Mouse (Mus musculus): ENCODE results near the gene Vegfa. TPM values are rescaled to one million over a fixed set of nuclear protein-coding genes. Genes with fewer than 3 reads are reported as not detected.

Gene Vegfa
- 63.8 and 87.0 TPM in 2 replicates for polyA plus RNA-seq (2012; rRNA removed)

DNA sequence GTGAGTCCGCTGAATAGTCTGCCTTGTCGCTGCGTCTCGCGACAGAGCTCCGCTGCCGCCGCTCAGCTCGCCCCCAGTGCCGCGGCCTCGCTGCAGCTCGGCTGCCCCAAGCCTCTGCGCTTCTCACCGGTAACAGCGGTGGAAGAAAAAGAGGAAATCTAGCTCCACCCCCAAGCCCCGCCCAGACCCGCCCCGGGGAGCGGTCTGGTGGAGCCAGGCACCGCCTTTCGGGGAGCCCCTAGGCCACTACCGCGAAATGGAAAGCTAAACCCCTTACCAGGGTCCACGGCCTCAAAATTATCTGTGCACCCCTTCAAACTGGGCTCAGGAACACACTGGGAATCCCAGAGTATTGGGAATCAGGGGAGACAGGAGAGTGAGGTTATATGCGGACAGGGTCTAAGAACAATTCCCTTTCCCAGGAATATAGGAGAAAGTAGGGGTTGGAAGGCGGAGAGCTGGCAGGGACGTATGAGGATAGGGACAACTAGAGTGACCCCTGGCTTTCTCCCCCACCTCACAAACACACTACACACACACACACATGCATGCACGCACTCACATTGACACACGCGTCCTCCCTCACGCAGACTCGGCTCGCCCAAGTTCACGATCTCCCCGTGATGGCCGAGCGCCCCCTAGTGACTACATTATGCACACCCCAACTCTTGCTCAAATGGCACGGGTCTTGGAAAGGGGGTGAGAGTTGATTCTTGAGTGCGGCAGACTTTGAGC is at the start of gene Vegfa:
Gene Vegfa, minus strand, starts transcription at position 113 of the 735 bp plus-strand sequence.

Other genes starting within 250 kb of the Vegfa start
- gene Mrps18a, start 78.6 kb upstream of the Vegfa start, polyA plus RNA-seq (2012; rRNA removed), result 13.2 and 14.9 TPM in 2 replicates
- 5.3 and 7.2 TPM in 2 replicates for gene Rsph9, start 111.8 kb upstream of the Vegfa start, polyA plus RNA-seq (2012; rRNA removed)
- gene Mad2l1bp, start 121.2 kb upstream of the Vegfa start, polyA plus RNA-seq (2012; rRNA removed), result 8.1 and 10.0 TPM in 2 replicates
- 55.4 and 62.2 TPM in 2 replicates for gene Gtpbp2, start 128.7 kb upstream of the Vegfa start, polyA plus RNA-seq (2012; rRNA removed)
- gene Polh, start 170.3 kb upstream of the Vegfa start, polyA plus RNA-seq (2012; rRNA removed), result 1.1 and 1.2 TPM in 2 replicates
- 4.7 and 5.9 TPM in 2 replicates for gene Xpo5, start 170.4 kb upstream of the Vegfa start, polyA plus RNA-seq (2012; rRNA removed)
- 15.7 and 21.4 TPM in 2 replicates for gene Polr1c, start 215.7 kb upstream of the Vegfa start, polyA plus RNA-seq (2012; rRNA removed)
- 209 and 224 TPM in 2 replicates for gene Yipf3, start 215.7 kb upstream of the Vegfa start, polyA plus RNA-seq (2012; rRNA removed)
- gene Lrrc73, start 221.2 kb upstream of the Vegfa start, polyA plus RNA-seq (2012; rRNA removed), result 2.5 and 3.8 TPM in 2 replicates

Measured in stomach, adult 2 months (tissue).